In genomic region chr1:97787674-97788073, GRCm38 (mm10) we compare ENCODE assay signal across 20 mouse cellular contexts.
"Had no signal": no experiment of that assay in that cellular context is flagged by ENCODE, and none has a peak within 500 bp of the region (broad histone marks: within the 10 kb centered on the region; RNA-seq: fewer than 3 reads in every experiment).

No protein-coding gene starts in this region.

- ATAC-seq: liver, postnatal 0 days; lung, postnatal 0 days; midbrain, embryonic 15.5 days had no signal

- H3K9me3 ChIP-seq: limb, embryonic 12.5 days; limb, embryonic 15.5 days; midbrain, embryonic 12.5 days; midbrain, embryonic 15.5 days; neural tube, embryonic 12.5 days; neural tube, embryonic 15.5 days; stomach, embryonic 15.5 days had no signal

- H3K36me3 ChIP-seq: limb, embryonic 15.5 days; midbrain, embryonic 12.5 days; midbrain, embryonic 15.5 days; neural tube, embryonic 12.5 days; neural tube, embryonic 15.5 days; stomach, embryonic 15.5 days had no signal

- H3K27me3 ChIP-seq: limb, embryonic 12.5 days; limb, embryonic 15.5 days; midbrain, embryonic 12.5 days; midbrain, embryonic 15.5 days; neural tube, embryonic 12.5 days; neural tube, embryonic 15.5 days; stomach, embryonic 15.5 days had no signal

- H3K4me3 ChIP-seq: limb, embryonic 12.5 days; limb, embryonic 15.5 days; midbrain, embryonic 12.5 days; midbrain, embryonic 15.5 days; neural tube, embryonic 12.5 days; neural tube, embryonic 15.5 days; stomach, embryonic 15.5 days had no signal

- H3K4me2 ChIP-seq: limb, embryonic 12.5 days; limb, embryonic 15.5 days; liver, embryonic 11.5 days; lung, embryonic 14.5 days; midbrain, embryonic 12.5 days; midbrain, embryonic 15.5 days; neural tube, embryonic 12.5 days; neural tube, embryonic 15.5 days; stomach, embryonic 15.5 days had no signal

- H3K9ac ChIP-seq: limb, embryonic 12.5 days; limb, embryonic 15.5 days; liver, embryonic 14.5 days; liver, postnatal 0 days; lung, embryonic 14.5 days; midbrain, embryonic 12.5 days; midbrain, embryonic 15.5 days; neural tube, embryonic 12.5 days; neural tube, embryonic 15.5 days; stomach, embryonic 15.5 days had no signal

- H3K4me1 ChIP-seq: limb, embryonic 12.5 days; limb, embryonic 15.5 days; midbrain, embryonic 12.5 days; midbrain, embryonic 15.5 days; neural tube, embryonic 12.5 days; neural tube, embryonic 15.5 days; stomach, embryonic 15.5 days had no signal

- DNase-seq: kidney, postnatal 14 days; kidney, postnatal 4 days; left cerebral cortex, postnatal 4 days; liver, postnatal 0 days; lung, embryonic 14.5 days; retina, postnatal 1 day; right cerebral cortex, postnatal 25 days; spleen, adult 18-20 months; thymus, postnatal 25 days had no signal

- H3K27ac ChIP-seq: limb, embryonic 12.5 days; limb, embryonic 15.5 days; liver, embryonic 14.5 days; macrophage; midbrain, embryonic 12.5 days; midbrain, embryonic 15.5 days; neural tube, embryonic 12.5 days; neural tube, embryonic 15.5 days; stomach, embryonic 15.5 days had no signal
